Mouse (Mus musculus): ENCODE measurements around the gene Kcng3.
A peak's percentile ranks its signal among the peaks of the same experiment; 100 is the strongest.

Kcng3 gene

GRCm38 (mm10) chr17:83631783-83632652 is at the start of gene Kcng3:
Gene Kcng3 (minus strand): TSS chr17:83631895.
- peak; percentile 14 to 18 for DNase-seq

- DNase-seq: no peak
Observed at GRCm38 (mm10) chr17:83677370-83677769, 45.7 kb upstream of the Kcng3 start.

GRCm38 (mm10) chr17:83672685-83673084 is 41.0 kb upstream of the Kcng3 start:
- no peak for DNase-seq

- DNase-seq: no peak
Observed at GRCm38 (mm10) chr17:83667934-83668690, 36.4 kb upstream of the Kcng3 start.

- DNase-seq: peak in 1 of 2 experiments; percentile 6
Observed at GRCm38 (mm10) chr17:83666597-83667287, 35.0 kb upstream of the Kcng3 start.

- DNase-seq: no peak
Observed at GRCm38 (mm10) chr17:83664761-83665160, 33.1 kb upstream of the Kcng3 start.

- DNase-seq: no peak
Observed at GRCm38 (mm10) chr17:83658943-83659342, 27.2 kb upstream of the Kcng3 start.

GRCm38 (mm10) chr17:83657375-83657774 is 25.7 kb upstream of the Kcng3 start:
- no peak for DNase-seq

GRCm38 (mm10) chr17:83655732-83656131 is 24.0 kb upstream of the Kcng3 start:
- DNase-seq: no peak

GRCm38 (mm10) chr17:83654651-83655136 is 23.0 kb upstream of the Kcng3 start:
- DNase-seq: no peak

GRCm38 (mm10) chr17:83653635-83654034 is 21.9 kb upstream of the Kcng3 start:
- no peak for DNase-seq

GRCm38 (mm10) chr17:83650932-83651682 is 19.4 kb upstream of the Kcng3 start:
- DNase-seq: no peak

- no peak for DNase-seq
Observed at GRCm38 (mm10) chr17:83649986-83650385, 18.3 kb upstream of the Kcng3 start.

- no peak for DNase-seq
Observed at GRCm38 (mm10) chr17:83647413-83647812, 15.7 kb upstream of the Kcng3 start.

GRCm38 (mm10) chr17:83646425-83647163 is 14.9 kb upstream of the Kcng3 start:
- no peak for DNase-seq

- DNase-seq: peak; percentile 77 to 78
Observed at GRCm38 (mm10) chr17:83645226-83645808, 13.6 kb upstream of the Kcng3 start.

- peak; percentile 14 to 18 for DNase-seq
Observed at GRCm38 (mm10) chr17:83637393-83637792, 5.7 kb upstream of the Kcng3 start.

- no peak for DNase-seq
Observed at GRCm38 (mm10) chr17:83636443-83636842, 4.7 kb upstream of the Kcng3 start.

GRCm38 (mm10) chr17:83632653-83633570 is 1.2 kb upstream of the Kcng3 start:
- peak; percentile 50 to 60 for DNase-seq
